Comparison of ENCODE assay signal across 11 mouse cellular contexts in genomic region chr8:61384536-61384935, GRCm38 (mm10).
A peak's percentile ranks its signal among the peaks of the same experiment; 100 is the strongest.
DNase-seq lines count a peak whose midpoint lies in the region; ATAC-seq and TF ChIP-seq lines count a peak whose summit lies in the region.
"Had no signal": no experiment of that assay in that cellular context is flagged by ENCODE, and none has a peak within 500 bp of the region (broad histone marks: within the 10 kb centered on the region; RNA-seq: fewer than 3 reads in every experiment).

No protein-coding gene starts in this region.

- no peak overlapping the region for H3K4me2 ChIP-seq in lung, embryonic 15.5 days
- no peak overlapping the region for H3K4me2 ChIP-seq in liver, embryonic 11.5 days
- H3K4me2 ChIP-seq: heart, embryonic 13.5 days; kidney, embryonic 15.5 days; midbrain, embryonic 11.5 days had no signal

- WGBS in lung, embryonic 15.5 days, result 80% methylated on average over 9 of the region's 9 CpGs
- WGBS in liver, embryonic 11.5 days, result 76% methylated on average over 9 of the region's 9 CpGs

- TF ChIP-seq CTCF in gastrocnemius, adult 2 months (IDR thresholded peaks at IDR 0.05), result peak; percentile 21

- H3K9ac ChIP-seq in lung, embryonic 15.5 days, result no peak overlapping the region
- no peak overlapping the region for H3K9ac ChIP-seq in ES-E14 (ENCODE audit: insufficient read depth, low read depth, low read length, poor library complexity, severe bottlenecking)
- no peak overlapping the region for H3K9ac ChIP-seq in liver, embryonic 11.5 days (ENCODE audit: low read depth, low read length)
- H3K9ac ChIP-seq: heart, embryonic 13.5 days; kidney, embryonic 15.5 days had no signal

- no peaks in the 10 kb centered on the region for H3K27me3 ChIP-seq in lung, embryonic 15.5 days
- no peaks in the 10 kb centered on the region for H3K27me3 ChIP-seq in liver, embryonic 11.5 days (replicated peaks; ENCODE audit: control insufficient read depth, insufficient read depth, low read length)
- H3K27me3 ChIP-seq: kidney, embryonic 15.5 days had no signal

- in situ Hi-C loops in ES-E14 (cut with MboI; ENCODE audit: low sequenced_read_pairs in 2 of 2, unreplicated experiment in 2 of 2), result no loop called here

- H3K4me3 ChIP-seq in gastrocnemius, adult 2 months, result no peak overlapping the region
- H3K4me3 ChIP-seq in lung, embryonic 15.5 days, result no peak overlapping the region
- H3K4me3 ChIP-seq in ES-E14 (ENCODE audit: insufficient read depth in 1 of 2, low read depth in 1 of 2, low read length in 2 of 2, poor library complexity in 1 of 2, severe bottlenecking in 1 of 2), result no peak overlapping the region
- H3K4me3 ChIP-seq in liver, embryonic 11.5 days (ENCODE audit: low read depth, low read length), result no peak overlapping the region
- H3K4me3 ChIP-seq: heart, embryonic 13.5 days; kidney, embryonic 15.5 days had no signal

- no peak for ATAC-seq in lung, embryonic 15.5 days (ENCODE audit: borderline replicate concordance, extremely low read depth, low FRiP score, low TSS enrichment)
- ATAC-seq in liver, embryonic 11.5 days (replicated peaks; ENCODE audit: low FRiP score), result 0 out of 2 replicates have a peak, but pooled peaks have one; percentile 10
- ATAC-seq in megakaryocyte, adult 5-6 weeks (ENCODE audit: poor library complexity, severe bottlenecking), result no peak

- intact Hi-C loops in gastrocnemius, adult 2 months (cut with DNase I), result no loop called here
- intact Hi-C loops in left cerebral cortex, postnatal 36 days (cut with DNase I), result loop anchor here (5.0 kb wide), 1 partner anchor 162 kb away; the partner anchor contains the start of gene Sh3rf1

- no peak for DNase-seq in gastrocnemius, adult 2 months
- DNase-seq in gastrocnemius, postnatal 25 days, result no peak
- no peak for DNase-seq in lung, postnatal 14 days
- DNase-seq in ES-E14 (ENCODE audit: low read depth, low spot score), result no peak
- no peak for DNase-seq in liver, embryonic 11.5 days (ENCODE audit: low spot score)
- no peak for DNase-seq in left cerebral cortex, postnatal 36 days (ENCODE audit: low spot score in 2 of 2)

- no peak overlapping the region for H3K27ac ChIP-seq in gastrocnemius, adult 2 months
- H3K27ac ChIP-seq in lung, embryonic 15.5 days, result peak overlapping the region; percentile 72; the same call in 1 of the 2 replicates
- H3K27ac ChIP-seq in ES-E14 (ENCODE audit: insufficient read depth, low read depth, low read length, poor library complexity, severe bottlenecking), result no peak overlapping the region
- H3K27ac ChIP-seq in liver, embryonic 11.5 days (ENCODE audit: low read depth, low read length), result no peak overlapping the region
- H3K27ac ChIP-seq: heart, embryonic 13.5 days; kidney, embryonic 15.5 days had no signal

- H3K9me3 ChIP-seq in lung, embryonic 15.5 days, result no peaks in the 10 kb centered on the region
- no peaks in the 10 kb centered on the region for H3K9me3 ChIP-seq in ES-E14 (ENCODE audit: control insufficient read depth, insufficient read depth, low read depth, low read length)
- H3K9me3 ChIP-seq in liver, embryonic 11.5 days (ENCODE audit: control insufficient read depth, low read length), result no peaks in the 10 kb centered on the region
- H3K9me3 ChIP-seq: heart, embryonic 13.5 days; kidney, embryonic 15.5 days had no signal

- peaks cover 36% of the 10 kb centered on the region for H3K4me1 ChIP-seq in lung, embryonic 15.5 days
- H3K4me1 ChIP-seq in ES-E14 (ENCODE audit: control insufficient read depth in 2 of 2, insufficient read depth in 2 of 2, low read length in 2 of 2, poor library complexity in 1 of 2), result no peaks in the 10 kb centered on the region
- peaks cover 2% of the 10 kb centered on the region; the same call in 1 of the 2 replicates for H3K4me1 ChIP-seq in liver, embryonic 11.5 days (replicated peaks; ENCODE audit: control insufficient read depth, insufficient read depth, low read length)

- H3K36me3 ChIP-seq in lung, embryonic 15.5 days, result peaks cover 27% of the 10 kb centered on the region
- peaks cover 2% of the 10 kb centered on the region; the same call in 1 of the 2 replicates for H3K36me3 ChIP-seq in ES-E14 (ENCODE audit: control insufficient read depth, insufficient read depth, low read length, poor library complexity, severe bottlenecking)
- no peaks in the 10 kb centered on the region for H3K36me3 ChIP-seq in liver, embryonic 11.5 days (ENCODE audit: control insufficient read depth, insufficient read depth, low read length)

TF ChIP-seq in ES-E14, 5 proteins besides CTCF, POLR2A, EP300 and RAD21:
- TF ChIP-seq ZNF384 (IDR thresholded peaks at IDR 0.05; ENCODE audit: low read depth, low read length) (0 out of 2 replicates have a peak, but pooled peaks have one; percentile 7), CHD2 (IDR thresholded peaks at IDR 0.05; ENCODE audit: low read depth, low read length) (no peak)
TF ChIP-seq in ES-E14: peak in this region for 1.
